10 mouse cellular contexts compared by ENCODE assay signal in genomic region chr3:141936594-141937272, GRCm38 (mm10).
DNase-seq lines count a peak whose midpoint lies in the region; ATAC-seq lines count a peak whose summit lies in the region.
"Had no signal": no experiment of that assay in that cellular context is flagged by ENCODE, and none has a peak within 500 bp of the region (broad histone marks: within the 10 kb centered on the region; RNA-seq: fewer than 3 reads in every experiment).

No protein-coding gene starts in this region.

- 35% methylated on average over 16 of the region's 16 CpGs for WGBS in embryonic facial prominence, embryonic 11.5 days

- no peaks in the 10 kb centered on the region for H3K27me3 ChIP-seq in embryonic facial prominence, embryonic 11.5 days (ENCODE audit: control insufficient read depth, insufficient read depth, low read length)

- H3K4me2 ChIP-seq in embryonic facial prominence, embryonic 11.5 days (ENCODE audit: low read depth, low read length) = no peak overlapping the region

- DNase-seq in layer of hippocampus, postnatal 10 days (ENCODE audit: low spot score in 2 of 2) = peak; percentile 22 to 48
- DNase-seq in layer of hippocampus, adult 9-10 months (ENCODE audit: low spot score) = no peak
- peak; percentile 44 for DNase-seq in embryonic facial prominence, embryonic 11.5 days (ENCODE audit: low spot score)
- peak; percentile 19 to 32 for DNase-seq in layer of hippocampus, postnatal 14 days (ENCODE audit: low spot score in 2 of 2)
- peak; percentile 84 for DNase-seq in retina, postnatal 1 day
- no peak for DNase-seq in spleen, adult 12 weeks (ENCODE audit: low spot score)
- no peak for DNase-seq in lung, postnatal 25 days (ENCODE audit: low spot score)
- no peak for DNase-seq in spleen, postnatal 10 days (ENCODE audit: low spot score in 2 of 2)
- DNase-seq: liver had no signal

- no peak overlapping the region for H3K9ac ChIP-seq in embryonic facial prominence, embryonic 11.5 days (replicated peaks; ENCODE audit: low read length)

- no peak overlapping the region for H3K27ac ChIP-seq in embryonic facial prominence, embryonic 11.5 days (replicated peaks; ENCODE audit: low read depth, low read length)

- no peaks in the 10 kb centered on the region for H3K4me1 ChIP-seq in embryonic facial prominence, embryonic 11.5 days (ENCODE audit: control insufficient read depth, insufficient read depth, low read length)

- H3K4me3 ChIP-seq in embryonic facial prominence, embryonic 11.5 days (ENCODE audit: low read depth, low read length) = no peak overlapping the region

- H3K9me3 ChIP-seq in embryonic facial prominence, embryonic 11.5 days (replicated peaks; ENCODE audit: control insufficient read depth, low read length) = no peaks in the 10 kb centered on the region

- no peaks in the 10 kb centered on the region for H3K36me3 ChIP-seq in embryonic facial prominence, embryonic 11.5 days (replicated peaks; ENCODE audit: control insufficient read depth, insufficient read depth, low read depth, low read length)

- peak; percentile 85 for ATAC-seq in embryonic facial prominence, embryonic 11.5 days (replicated peaks; ENCODE audit: insufficient number of reproducible peaks, low FRiP score, low TSS enrichment, low read depth)
- ATAC-seq: inflammation-experienced regulatory T-cells, adult 6 months had no signal

Comparison
In these comparisons a context has a peak if more than half of its experiments do, and no peak if none do; other contexts are left out.
1. DNase-seq: peak in layer of hippocampus, postnatal 10 days (2 of 2), embryonic facial prominence, embryonic 11.5 days (single experiment), layer of hippocampus, postnatal 14 days (2 of 2) and retina, postnatal 1 day (single experiment); none in layer of hippocampus, adult 9-10 months (single experiment), spleen, adult 12 weeks (single experiment), lung, postnatal 25 days (single experiment) and spleen, postnatal 10 days (0 of 2).